Mouse (Mus musculus) erythroblast, embryonic 14.5 days (primary cell): ENCODE measurements at regions not wholly inside any gene's neighbourhood (a gene's known extent, or its start where the extent isn't known, plus 50 kb on each side); places are given as distances from the start of the nearest gene placed in this dataset.

Experiments used
- GATA1 ChIP-seq: IDR thresholded peaks from 2 replicates; pipeline ENCODE4 v1.6.1; 2012; ENCODE audit warnings: low read length, inconsistent platforms, mixed read lengths
- TAL1 ChIP-seq: IDR thresholded peaks from 3 replicates; pipeline ENCODE4 v1.6.1; 2012; ENCODE audit warnings: low read length, inconsistent platforms, mixed read lengths

DNA sequence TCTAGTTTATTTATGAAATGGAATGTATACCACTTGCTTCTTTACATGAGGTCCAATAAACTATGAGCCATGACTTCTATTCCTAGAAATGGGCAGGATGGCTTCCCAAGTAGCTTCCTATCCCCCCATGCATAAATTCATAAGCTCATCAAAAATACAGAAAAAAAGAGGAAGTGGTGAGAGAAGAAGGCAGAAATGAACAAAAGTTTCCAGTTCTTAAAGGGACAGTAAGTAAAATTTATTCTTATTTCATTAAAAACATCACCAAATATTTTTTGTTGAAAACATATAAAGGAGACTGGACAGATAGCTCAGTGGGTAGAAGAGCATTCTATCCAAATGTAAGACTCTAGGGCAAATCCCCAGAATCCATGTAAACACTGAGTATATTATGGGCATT lies 554.0 kb upstream of the Klf4 start:
- TF ChIP-seq GATA1 (no peak), TAL1 (no peak)
